Mouse (Mus musculus) liver, adult 2 months (tissue): Measurements from ENCODE around the gene Myh14. TPM values are rescaled to one million over a fixed set of nuclear protein-coding genes. Genes with fewer than 3 reads are reported as not detected.

Source experiments
- DNase-seq: peaks from one replicate; pipeline ENCODE4 v3.0.0-alpha.2; 2011; ENCODE audit warnings: low read depth, low spot score; ENCODE audit errors: extremely low read depth
- H3K27ac ChIP-seq: fragments of 200-500 bp; replicated peaks from 2 replicates; pipeline ENCODE4 v1.5.1; 2012; ENCODE audit warnings: low read depth, mild to moderate bottlenecking, control low read depth, inconsistent platforms, low read length; ENCODE audit not compliant: insufficient read depth
- H3K27me3 ChIP-seq: fragments of 200-500 bp; 2 replicates; pipeline ENCODE4 v1.6.1; 2012; ENCODE audit warnings: mild to moderate bottlenecking, moderate library complexity, low read length, inconsistent platforms; ENCODE audit not compliant: control insufficient read depth, insufficient read depth
- H3K36me3 ChIP-seq: fragments of 200-500 bp; 2 replicates; pipeline ENCODE4 v1.6.1; 2012; ENCODE audit warnings: low read length, inconsistent platforms; ENCODE audit not compliant: control insufficient read depth, insufficient read depth
- H3K4me1 ChIP-seq: fragments of 200-500 bp; 2 replicates; pipeline ENCODE4 v1.6.1; 2011; ENCODE audit warnings: low read length; ENCODE audit not compliant: control insufficient read depth, insufficient read depth
- H3K4me3 ChIP-seq: fragments of 200-500 bp; 2 replicates; pipeline ENCODE4 v1.5.1; 2011; ENCODE audit warnings: low read depth, mild to moderate bottlenecking, control low read depth, low read length, moderate library complexity; ENCODE audit not compliant: insufficient read depth
- H3K79me2 ChIP-seq: fragments of 200-500 bp; 2 replicates; pipeline ENCODE4 v1.6.1; 2012; ENCODE audit warnings: inconsistent platforms, mild to moderate bottlenecking, low read length, moderate library complexity; ENCODE audit not compliant: control insufficient read depth, insufficient read depth
- H3K9ac ChIP-seq: fragments of 200-500 bp; 2 replicates; pipeline ENCODE4 v1.6.1; 2012; ENCODE audit warnings: low read depth, mild to moderate bottlenecking, control low read depth, inconsistent platforms, low read length
- CTCF ChIP-seq: fragments of 200-500 bp; IDR thresholded peaks from 2 replicates; pipeline ENCODE4 v1.5.1; 2011; ENCODE audit warnings: low read depth, low read length, control low read depth
- POLR2A ChIP-seq: fragments of 200-500 bp; IDR thresholded peaks from 2 replicates; pipeline ENCODE4 v1.6.1; 2011; ENCODE audit warnings: low read length, control low read depth; ENCODE audit not compliant: insufficient read depth; ENCODE audit errors: extremely low read depth
- WGBS: fragments of 180-500 bp; shearing (Covaris S2); methylation state at CpG from one replicate; pipeline ENCODE4 v1.1.7; 2018; 5-methylcytosine and 5-hydroxymethylcytosine counted together
- polyA plus RNA-seq: library from polyadenylated mRNA; depleted of rRNA; stranded (reverse); fragments of >200 nt; gene quantifications from 2 replicates; pipeline ENCODE4 v1.2.3, GENCODE M21; 2012
- total RNA-seq: library from RNA; depleted of rRNA; stranded (reverse); fragments of >200 nt; gene quantifications from 2 replicates; pipeline ENCODE4 v1.2.3, GENCODE M21; 2014

The Myh14 gene
- total and polyA plus RNA-seq, 2 experiments, result 5.6 to 7.0 TPM

DNA sequence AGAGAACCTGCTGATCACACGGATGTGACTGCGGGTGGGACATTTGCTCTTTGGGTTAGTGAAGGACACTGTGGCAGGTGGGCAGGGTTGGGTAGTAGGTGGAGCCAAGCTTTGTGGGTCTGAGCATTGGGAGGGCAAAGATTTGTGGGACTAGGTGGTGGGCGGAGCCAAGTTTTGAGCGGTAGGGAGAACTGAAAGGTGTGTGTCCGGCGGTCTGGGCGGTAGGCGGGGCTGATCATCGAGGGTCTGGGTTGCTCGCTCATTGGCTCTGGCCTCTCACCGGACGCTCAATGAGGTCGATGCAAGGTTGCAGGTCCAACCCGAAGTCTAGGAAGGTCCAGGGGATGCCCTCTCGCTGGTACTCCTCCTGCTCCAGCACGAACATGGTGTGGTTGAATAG lies 32.0 kb downstream of the Myh14 start:
- Histone ChIP-seq H3K4me3 (no peak overlapping the region), H3K79me2 (no peaks in the 10 kb centered on the region), H3K27ac (no peak overlapping the region), H3K27me3 (no peaks in the 10 kb centered on the region), H3K4me1 (no peaks in the 10 kb centered on the region), H3K9ac (no peak overlapping the region), H3K36me3 (no peaks in the 10 kb centered on the region)
- 67% methylated on average over 16 of the region's 16 CpGs for WGBS
- TF ChIP-seq POLR2A (no peak), CTCF (no peak)
- DNase-seq, result no peak

DNA sequence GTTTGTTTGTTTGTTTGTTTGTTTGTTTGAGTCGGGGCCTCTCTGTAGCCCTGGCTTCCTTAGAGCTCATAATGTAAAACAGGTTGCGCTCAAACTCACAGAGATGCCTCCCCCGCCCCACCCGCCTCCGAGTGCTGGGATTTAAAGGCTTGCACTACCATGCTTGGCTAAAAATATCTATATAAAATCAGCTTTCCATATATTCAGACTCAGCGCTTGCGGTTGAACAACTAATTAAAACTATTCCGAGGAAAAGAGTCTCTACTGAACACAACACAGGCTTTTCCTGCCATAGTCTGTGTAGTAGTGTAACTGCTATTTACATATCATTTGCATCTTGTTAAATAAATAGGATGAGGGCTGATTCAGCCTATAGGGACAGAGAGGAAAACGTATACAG lies 34.0 kb downstream of the Myh14 start:
- TF ChIP-seq POLR2A (no peak), CTCF (no peak)

DNA sequence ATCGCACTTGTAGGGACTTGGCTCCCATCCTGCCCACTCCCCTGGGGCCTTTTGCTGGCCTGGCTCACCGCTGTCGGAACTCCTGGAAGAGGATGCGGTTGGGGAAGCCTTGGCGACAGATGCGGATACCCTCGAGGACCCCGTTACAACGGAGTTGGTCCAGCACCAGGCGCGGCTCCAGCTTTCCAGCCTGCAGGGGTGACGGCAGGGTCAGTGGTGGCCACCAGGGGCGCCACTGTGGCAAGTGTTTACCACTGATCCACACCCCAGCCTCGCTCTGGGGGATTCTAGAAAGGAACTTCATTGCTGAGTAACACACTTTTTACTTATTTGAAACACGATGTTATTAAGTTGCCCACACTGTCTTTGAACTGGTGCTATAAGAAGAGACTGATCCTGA lies 37.2 kb downstream of the Myh14 start:
- WGBS, result 65% methylated on average over 15 of the region's 15 CpGs
- no peak for DNase-seq
- Histone ChIP-seq H3K36me3 (no peaks in the 10 kb centered on the region; the same call in 1 of the 2 replicates), H3K27ac (no peak overlapping the region), H3K4me1 (no peaks in the 10 kb centered on the region), H3K4me3 (no peak overlapping the region), H3K9ac (no peak overlapping the region), H3K27me3 (no peaks in the 10 kb centered on the region), H3K79me2 (no peaks in the 10 kb centered on the region)
- peak; percentile 46 for TF ChIP-seq CTCF
- no peak for TF ChIP-seq POLR2A

More for the DNA sequence above, 34.0 kb downstream of the Myh14 start:
- Histone ChIP-seq H3K4me1 (no peaks in the 10 kb centered on the region), H3K79me2 (no peaks in the 10 kb centered on the region), H3K27me3 (no peaks in the 10 kb centered on the region), H3K36me3 (no peaks in the 10 kb centered on the region), H3K27ac (no peak overlapping the region), H3K4me3 (no peak overlapping the region), H3K9ac (no peak overlapping the region)
- no peak for DNase-seq
- 87% methylated on average over 9 of the region's 9 CpGs for WGBS

DNA sequence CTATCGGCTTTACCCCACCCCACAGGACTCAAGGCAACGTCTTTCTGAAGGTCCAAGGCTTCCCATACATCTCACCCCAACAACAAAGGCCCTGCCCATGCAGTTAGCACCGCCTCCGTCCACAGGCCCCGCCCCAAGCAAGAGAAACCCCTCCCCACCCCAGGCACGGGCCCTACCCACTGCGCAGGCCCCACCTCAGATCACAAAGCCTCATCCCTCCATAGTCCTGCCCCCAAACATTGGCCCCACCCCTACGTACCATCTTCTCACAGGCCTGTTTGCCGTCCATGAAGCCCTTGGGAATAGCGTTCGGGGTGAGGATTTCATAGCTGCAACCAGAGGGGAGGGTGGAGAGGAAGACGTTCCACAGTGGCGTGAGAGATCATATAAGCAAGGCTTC lies 38.0 kb downstream of the Myh14 start:
- TF ChIP-seq POLR2A (no peak), CTCF (no peak)
- H3K36me3 ChIP-seq, result peaks cover 2% of the 10 kb centered on the region; the same call in 1 of the 2 replicates
- no peak for DNase-seq
- H3K79me2 ChIP-seq, result no peaks in the 10 kb centered on the region
- H3K27me3 ChIP-seq, result no peaks in the 10 kb centered on the region
- 69% methylated on average over 13 of the region's 13 CpGs for WGBS
- no peak overlapping the region for H3K9ac ChIP-seq
- no peak overlapping the region for H3K4me3 ChIP-seq
- no peak overlapping the region for H3K27ac ChIP-seq
- H3K4me1 ChIP-seq, result no peaks in the 10 kb centered on the region

DNA sequence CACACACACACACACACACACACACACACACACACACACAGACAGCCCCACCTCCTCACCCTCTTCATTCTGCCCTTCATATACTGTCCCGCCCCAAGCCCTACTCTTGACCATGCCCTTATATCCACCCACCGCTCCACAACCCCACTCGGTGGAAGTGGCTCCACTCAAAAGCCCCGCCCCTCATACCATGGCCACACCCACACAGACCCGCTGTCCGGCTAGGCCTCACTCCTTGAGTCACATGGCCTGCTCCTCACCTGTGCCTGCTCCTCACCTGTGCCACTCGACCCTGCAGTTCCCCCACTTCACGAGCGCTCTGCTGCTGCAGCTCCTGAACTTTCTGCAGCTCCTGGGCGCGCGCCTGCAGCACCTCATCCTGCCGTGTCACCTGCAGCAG lies 40.2 kb downstream of the Myh14 start:
- WGBS, result 75% methylated on average over 13 of the region's 13 CpGs
- no peaks in the 10 kb centered on the region for H3K27me3 ChIP-seq
- no peak overlapping the region for H3K4me3 ChIP-seq
- no peak for TF ChIP-seq POLR2A
- no peak for TF ChIP-seq CTCF
- no peak overlapping the region for H3K9ac ChIP-seq
- H3K36me3 ChIP-seq, result peaks cover 2% of the 10 kb centered on the region; the same call in 1 of the 2 replicates
- no peaks in the 10 kb centered on the region for H3K4me1 ChIP-seq
- DNase-seq, result no peak
- H3K27ac ChIP-seq, result no peak overlapping the region
- H3K79me2 ChIP-seq, result no peaks in the 10 kb centered on the region

DNA sequence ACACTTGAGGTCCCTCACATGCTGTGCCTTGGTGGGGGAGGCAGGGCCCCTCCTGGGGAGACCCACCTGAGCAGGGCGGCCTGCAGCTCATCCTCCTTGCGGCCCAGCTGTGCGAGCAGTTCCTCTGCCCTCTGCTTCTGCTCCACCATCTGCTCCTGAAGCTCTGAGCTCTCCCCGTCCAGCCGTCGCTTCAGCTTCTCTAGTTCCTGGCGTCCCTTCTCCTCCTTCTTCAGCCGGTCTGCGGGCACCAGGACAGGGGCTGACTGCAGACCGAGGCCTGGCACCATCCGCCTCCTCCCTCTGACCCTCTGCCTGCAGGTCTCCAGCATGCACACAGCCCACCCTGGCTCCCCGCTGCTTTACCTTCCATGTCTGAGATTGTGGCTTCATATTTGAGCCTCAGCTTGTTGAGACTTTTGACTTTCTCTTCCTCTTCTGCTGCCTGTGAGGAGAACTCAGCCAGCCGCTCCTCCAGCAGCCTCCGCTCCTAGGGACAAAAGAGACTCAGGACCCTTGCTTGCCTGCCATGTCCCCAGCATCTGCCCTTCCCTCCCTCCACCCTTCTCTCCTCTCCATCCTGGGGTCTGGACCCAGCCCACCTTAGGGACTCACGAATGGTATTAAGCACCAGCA lies 42.1 kb downstream of the Myh14 start:
- Histone ChIP-seq H3K4me1 (no peaks in the 10 kb centered on the region), H3K79me2 (no peaks in the 10 kb centered on the region), H3K27me3 (no peaks in the 10 kb centered on the region), H3K36me3 (peaks cover 2% of the 10 kb centered on the region; the same call in 1 of the 2 replicates), H3K4me3 (no peak overlapping the region), H3K27ac (no peak overlapping the region), H3K9ac (no peak overlapping the region)
- WGBS, result 91% methylated on average over 15 of the region's 15 CpGs
- no peak for TF ChIP-seq CTCF
- no peak for TF ChIP-seq POLR2A
- no peak for DNase-seq
